Mouse (Mus musculus): ENCODE data around the gene Gng7. TPM values are rescaled to one million over a fixed set of nuclear protein-coding genes. Genes with fewer than 3 reads are reported as not detected.

Gene Gng7
- total and polyA plus RNA-seq, 3 experiments: 0.24 to 0.47 TPM; not detected in 1

- Histone ChIP-seq H3K36me3 (replicated peaks in 1 of 2; ENCODE audit: control insufficient read depth in 1 of 2, insufficient read depth in 1 of 2, low read length in 1 of 2) (no peaks in the 10 kb centered on the region), H3K27ac (ENCODE audit: insufficient read depth, low read depth) (no peak overlapping the region), H3K9me3 (replicated peaks; ENCODE audit: low read length) (no peaks in the 10 kb centered on the region), H3K79me2 (replicated peaks; ENCODE audit: control insufficient read depth, extremely low read depth, insufficient read depth, poor library complexity, severe bottlenecking) (no peaks in the 10 kb centered on the region), H3K27me3 (replicated peaks) (no peaks in the 10 kb centered on the region), H3K9ac (ENCODE audit: insufficient read depth, low read depth) (no peak overlapping the region), H3K4me2 (ENCODE audit: insufficient read depth, low read depth, poor library complexity, severe bottlenecking) (no peak overlapping the region), H3K4me3 (replicated peaks in 1 of 3; ENCODE audit: low read depth in 2 of 3, low read length in 2 of 3, poor library complexity in 1 of 3) (no peak overlapping the region), H3K4me1 (ENCODE audit: control insufficient read depth in 1 of 2, insufficient read depth in 2 of 2) (peaks cover 9 to 19% of the 10 kb centered on the region in 2 experiments; a peak in 3 of 4 replicates)
- no peak for DNase-seq (ENCODE audit: extremely low read depth)
- dilution Hi-C loops (cut with MboI; ENCODE audit: extremely low pct_ligation_motif_present, extremely low pct_unique_long_range_greater_than_20kb, low sequenced_read_pairs) (no loop called here), in situ Hi-C loops (cut with MboI; ENCODE audit: low pct_ligation_motif_present, low pct_unique_long_range_greater_than_20kb, low sequenced_read_pairs) (no loop called here)
- TF ChIP-seq UBTF (IDR thresholded peaks at IDR 0.05; ENCODE audit: low read depth, low read length): no peak
- TF ChIP-seq RCOR1 (conservative IDR thresholded peaks at IDR 0.05; ENCODE audit: low read depth, low read length): no peak
- no peak for TF ChIP-seq SIN3A (IDR thresholded peaks at IDR 0.05; ENCODE audit: low read length)
- TF ChIP-seq MYC (IDR thresholded peaks at IDR 0.05; ENCODE audit: low read depth, low read length): no peak
- no peak for TF ChIP-seq CHD2 (IDR thresholded peaks at IDR 0.05; ENCODE audit: low read length)
- no peak for TF ChIP-seq MEF2A (IDR thresholded peaks at IDR 0.05; ENCODE audit: borderline replicate concordance, low read depth, low read length)
- TF ChIP-seq E2F4 (IDR thresholded peaks at IDR 0.05; ENCODE audit: insufficient replicate concordance, low read depth, low read length): no peak
- no peak for TF ChIP-seq MAX (IDR thresholded peaks at IDR 0.05; ENCODE audit: low read length)
- no peak for TF ChIP-seq USF2 (conservative IDR thresholded peaks at IDR 0.05; ENCODE audit: low read depth, low read length)
Measured at GRCm38 (mm10) chr10:80956901-80957300, 57.8 kb downstream of the Gng7 start.

DNA sequence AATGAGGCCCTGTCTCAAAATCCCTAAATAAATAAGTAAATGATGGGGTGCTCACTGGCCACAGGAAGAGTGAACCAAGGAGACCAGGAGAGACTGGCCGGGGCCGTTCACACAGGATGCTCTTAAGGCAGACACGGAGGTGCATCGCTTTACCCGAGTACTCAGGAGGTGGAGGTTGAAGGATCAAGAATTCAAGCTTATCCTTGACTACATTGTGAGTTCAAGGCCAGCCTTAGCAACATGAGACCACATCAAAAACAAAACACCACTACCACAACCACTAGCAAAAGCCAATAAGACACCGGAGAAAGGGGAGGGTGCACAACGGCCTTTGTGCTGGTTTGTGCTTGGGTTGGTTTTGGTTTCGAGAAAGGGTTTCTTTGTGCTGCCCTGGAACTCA is 58.4 kb downstream of the Gng7 start:
- H3K9me3 ChIP-seq (replicated peaks; ENCODE audit: low read length): no peaks in the 10 kb centered on the region
- in situ Hi-C loops (cut with MboI; ENCODE audit: low pct_ligation_motif_present, low pct_unique_long_range_greater_than_20kb, low sequenced_read_pairs) (no loop called here), dilution Hi-C loops (cut with MboI; ENCODE audit: extremely low pct_ligation_motif_present, extremely low pct_unique_long_range_greater_than_20kb, low sequenced_read_pairs) (no loop called here)
- H3K9ac ChIP-seq (ENCODE audit: insufficient read depth, low read depth): no peak overlapping the region
- DNase-seq (ENCODE audit: extremely low read depth): no peak
- no peaks in the 10 kb centered on the region for H3K79me2 ChIP-seq (replicated peaks; ENCODE audit: control insufficient read depth, extremely low read depth, insufficient read depth, poor library complexity, severe bottlenecking)
- H3K36me3 ChIP-seq (replicated peaks in 1 of 2; ENCODE audit: control insufficient read depth in 1 of 2, insufficient read depth in 1 of 2, low read length in 1 of 2): no peaks in the 10 kb centered on the region
- no peak overlapping the region for H3K4me2 ChIP-seq (ENCODE audit: insufficient read depth, low read depth, poor library complexity, severe bottlenecking)
- H3K27ac ChIP-seq (ENCODE audit: insufficient read depth, low read depth): no peak overlapping the region
- no peak for TF ChIP-seq RAD21 (IDR thresholded peaks at IDR 0.05; ENCODE audit: low read depth, low read length)
- no peak for TF ChIP-seq GABPA (IDR thresholded peaks at IDR 0.05; ENCODE audit: insufficient replicate concordance, low read depth, low read length)
- no peak for TF ChIP-seq ZNF384 (IDR thresholded peaks at IDR 0.05; ENCODE audit: low read depth, low read length)
- TF ChIP-seq MEF2A (IDR thresholded peaks at IDR 0.05; ENCODE audit: borderline replicate concordance, low read depth, low read length): no peak
- no peak for TF ChIP-seq JUN (IDR thresholded peaks at IDR 0.05; ENCODE audit: insufficient read depth, low read depth, low read length)
- TF ChIP-seq SMC3 (IDR thresholded peaks at IDR 0.05; ENCODE audit: low read depth, low read length): no peak
- no peak for TF ChIP-seq KAT2A (IDR thresholded peaks at IDR 0.05; ENCODE audit: insufficient replicate concordance, low read length)
- no peak for TF ChIP-seq SIN3A (IDR thresholded peaks at IDR 0.05; ENCODE audit: low read length)
- no peak for TF ChIP-seq BHLHE40 (IDR thresholded peaks at IDR 0.05; ENCODE audit: low read depth, low read length)
- no peaks in the 10 kb centered on the region for H3K27me3 ChIP-seq (replicated peaks)
- peaks cover 6 to 15% of the 10 kb centered on the region in 2 experiments; a peak in 3 of 4 replicates for H3K4me1 ChIP-seq (ENCODE audit: control insufficient read depth in 1 of 2, insufficient read depth in 2 of 2)
- no peak overlapping the region for H3K4me3 ChIP-seq (replicated peaks in 1 of 3; ENCODE audit: low read depth in 2 of 3, low read length in 2 of 3, poor library complexity in 1 of 3)

Measured in CH12.LX (cell line).